Mouse (Mus musculus): ENCODE data around the gene Atg4a. TPM values are rescaled to one million over a fixed set of nuclear protein-coding genes. Genes with fewer than 3 reads are reported as not detected.
A peak's percentile ranks its signal among the peaks of the same experiment; 100 is the strongest.

Atg4a gene
- polyA plus RNA-seq (2015; fragmentation: Nextera tagmentation; extraction: Ambion mirVana) = 14.9 and 16.7 TPM in 2 replicates

GRCm38 (mm10) chrX:140956272-140956940 is at the start of gene Atg4a, which contains the start of gene Psmd10:
Atg4a (plus strand) TSS chrX:140956907.
Psmd10 (minus strand) TSS chrX:140956728.
- Histone ChIP-seq H3K4me1 (replicated peaks) (no peaks in the 10 kb centered on the region), H3K9ac (peak within 1 kb of the TSS; percentile 47), H3K4me3 (replicated peaks) (peak within 1 kb of the TSS; percentile 47), H3K36me3 (no peaks in the 10 kb centered on the region), H3K4me2 (replicated peaks) (peak within 1 kb of the TSS; percentile 60), H3K27me3 (replicated peaks) (no peaks in the 10 kb centered on the region), H3K27ac (no peak within 1 kb of the TSS), H3K9me3 (no peaks in the 10 kb centered on the region)
- ATAC-seq = peak; percentile 99
- 18% methylated on average over 23 of the region's 23 CpGs for WGBS

- no peaks in the 10 kb centered on the region for H3K9me3 ChIP-seq
- H3K27me3 ChIP-seq (replicated peaks) = no peaks in the 10 kb centered on the region
- H3K27ac ChIP-seq = no peak within 1 kb of the TSS
- 49% methylated on average over 7 of the region's 7 CpGs for WGBS
- H3K9ac ChIP-seq = no peak within 1 kb of the TSS
- no peaks in the 10 kb centered on the region for H3K36me3 ChIP-seq
- H3K4me1 ChIP-seq (replicated peaks) = no peaks in the 10 kb centered on the region
- no peak within 1 kb of the TSS for H3K4me3 ChIP-seq (replicated peaks)
- ATAC-seq = no peak
- H3K4me2 ChIP-seq (replicated peaks) = no peak within 1 kb of the TSS
Observed at GRCm38 (mm10) chrX:140907360-140907759, 49.3 kb upstream of the Atg4a start, which contains the start of gene Vsig1. Vsig1 (plus strand) TSS chrX:140907608.

GRCm38 (mm10) chrX:140921321-140921720 is 35.4 kb upstream of the Atg4a start:
- Histone ChIP-seq H3K4me3 (replicated peaks) (no peak overlapping the region), H3K27me3 (replicated peaks) (peaks cover 11% of the 10 kb centered on the region), H3K4me2 (replicated peaks) (no peak overlapping the region), H3K27ac (no peak overlapping the region), H3K36me3 (no peaks in the 10 kb centered on the region), H3K4me1 (replicated peaks) (no peaks in the 10 kb centered on the region), H3K9ac (no peak overlapping the region), H3K9me3 (no peaks in the 10 kb centered on the region)
- ATAC-seq = no peak
- WGBS = 82% methylated on average over 6 of the region's 6 CpGs

GRCm38 (mm10) chrX:140932066-140932465 is 24.6 kb upstream of the Atg4a start:
- no peak overlapping the region for H3K27ac ChIP-seq
- H3K4me1 ChIP-seq (replicated peaks) = no peaks in the 10 kb centered on the region
- no peak overlapping the region for H3K4me2 ChIP-seq (replicated peaks)
- ATAC-seq = no peak
- no peak overlapping the region for H3K9ac ChIP-seq
- WGBS = 70% methylated on average over 3 of the region's 3 CpGs
- no peaks in the 10 kb centered on the region for H3K36me3 ChIP-seq
- no peaks in the 10 kb centered on the region for H3K27me3 ChIP-seq (replicated peaks)
- H3K4me3 ChIP-seq (replicated peaks) = no peak overlapping the region
- no peaks in the 10 kb centered on the region for H3K9me3 ChIP-seq

GRCm38 (mm10) chrX:140933263-140933662 is 23.4 kb upstream of the Atg4a start:
- Histone ChIP-seq H3K4me1 (replicated peaks) (no peaks in the 10 kb centered on the region), H3K9ac (no peak overlapping the region), H3K36me3 (no peaks in the 10 kb centered on the region), H3K27ac (no peak overlapping the region), H3K27me3 (replicated peaks) (no peaks in the 10 kb centered on the region), H3K4me2 (replicated peaks) (no peak overlapping the region), H3K4me3 (replicated peaks) (no peak overlapping the region), H3K9me3 (no peaks in the 10 kb centered on the region)
- 77% methylated on average over 3 of the region's 3 CpGs for WGBS
- ATAC-seq = no peak

GRCm38 (mm10) chrX:140936271-140936670 is 20.4 kb upstream of the Atg4a start:
- Histone ChIP-seq H3K4me2 (replicated peaks) (no peak overlapping the region), H3K4me1 (replicated peaks) (no peaks in the 10 kb centered on the region), H3K9ac (no peak overlapping the region), H3K27me3 (replicated peaks) (no peaks in the 10 kb centered on the region), H3K4me3 (replicated peaks) (no peak overlapping the region), H3K9me3 (no peaks in the 10 kb centered on the region), H3K36me3 (no peaks in the 10 kb centered on the region), H3K27ac (no peak overlapping the region)
- WGBS = 62% methylated on average over 5 of the region's 5 CpGs
- no peak for ATAC-seq

GRCm38 (mm10) chrX:140953618-140954017 is 3.1 kb upstream of the Atg4a start:
- Histone ChIP-seq H3K9ac (no peak overlapping the region), H3K36me3 (no peaks in the 10 kb centered on the region), H3K4me3 (replicated peaks) (no peak overlapping the region), H3K4me1 (replicated peaks) (no peaks in the 10 kb centered on the region), H3K9me3 (no peaks in the 10 kb centered on the region), H3K27me3 (replicated peaks) (no peaks in the 10 kb centered on the region), H3K4me2 (replicated peaks) (no peak overlapping the region), H3K27ac (no peak overlapping the region)
- WGBS = 84% methylated on average over 4 of the region's 4 CpGs
- no peak for ATAC-seq

GRCm38 (mm10) chrX:140956959-140957358 is 252 bp downstream of the Atg4a start:
- Histone ChIP-seq H3K27me3 (replicated peaks) (no peaks in the 10 kb centered on the region), H3K9me3 (no peaks in the 10 kb centered on the region), H3K27ac (no peak overlapping the region), H3K4me1 (replicated peaks) (no peaks in the 10 kb centered on the region), H3K4me2 (replicated peaks) (peak overlapping the region; percentile 60), H3K4me3 (replicated peaks) (peak overlapping the region; percentile 47), H3K9ac (no peak overlapping the region), H3K36me3 (no peaks in the 10 kb centered on the region)
- no peak for ATAC-seq
- WGBS = 28% methylated on average over 5 of the region's 5 CpGs

- H3K4me2 ChIP-seq (replicated peaks) = no peak overlapping the region
- no peak overlapping the region for H3K27ac ChIP-seq
- no peaks in the 10 kb centered on the region for H3K36me3 ChIP-seq
- no peaks in the 10 kb centered on the region for H3K4me1 ChIP-seq (replicated peaks)
- no peak overlapping the region for H3K9ac ChIP-seq
- WGBS = 97% methylated on average over 1 of the region's 1 CpGs
- H3K9me3 ChIP-seq = no peaks in the 10 kb centered on the region
- no peak for ATAC-seq
- no peak overlapping the region for H3K4me3 ChIP-seq (replicated peaks)
- H3K27me3 ChIP-seq (replicated peaks) = no peaks in the 10 kb centered on the region
Observed at GRCm38 (mm10) chrX:140978943-140979342, 22.2 kb downstream of the Atg4a start.

GRCm38 (mm10) chrX:140979546-140979945 is 22.8 kb downstream of the Atg4a start:
- H3K4me3 ChIP-seq (replicated peaks) = no peak overlapping the region
- no peaks in the 10 kb centered on the region for H3K4me1 ChIP-seq (replicated peaks)
- H3K36me3 ChIP-seq = no peaks in the 10 kb centered on the region
- no peak for ATAC-seq
- H3K9me3 ChIP-seq = no peaks in the 10 kb centered on the region
- H3K27ac ChIP-seq = no peak overlapping the region
- 71% methylated on average over 2 of the region's 2 CpGs for WGBS
- H3K9ac ChIP-seq = no peak overlapping the region
- H3K27me3 ChIP-seq (replicated peaks) = no peaks in the 10 kb centered on the region
- H3K4me2 ChIP-seq (replicated peaks) = no peak overlapping the region

- WGBS = 66% methylated on average over 4 of the region's 4 CpGs
Observed at GRCm38 (mm10) chrX:140980163-140980562, 23.5 kb downstream of the Atg4a start.

GRCm38 (mm10) chrX:140983206-140983960 is 26.7 kb downstream of the Atg4a start:
- H3K4me2 ChIP-seq (replicated peaks) = no peak overlapping the region
- H3K4me3 ChIP-seq (replicated peaks) = no peak overlapping the region
- H3K27ac ChIP-seq = no peak overlapping the region
- 52% methylated on average over 6 of the region's 6 CpGs for WGBS
- H3K36me3 ChIP-seq = no peaks in the 10 kb centered on the region
- H3K27me3 ChIP-seq (replicated peaks) = no peaks in the 10 kb centered on the region
- no peaks in the 10 kb centered on the region for H3K9me3 ChIP-seq
- no peaks in the 10 kb centered on the region for H3K4me1 ChIP-seq (replicated peaks)
- no peak for ATAC-seq
- H3K9ac ChIP-seq = no peak overlapping the region

More at GRCm38 (mm10) chrX:140980163-140980562, 23.5 kb downstream of the Atg4a start:
- Histone ChIP-seq H3K4me2 (replicated peaks) (no peak overlapping the region), H3K4me1 (replicated peaks) (no peaks in the 10 kb centered on the region), H3K27me3 (replicated peaks) (no peaks in the 10 kb centered on the region), H3K36me3 (no peaks in the 10 kb centered on the region), H3K9me3 (no peaks in the 10 kb centered on the region), H3K27ac (no peak overlapping the region), H3K4me3 (replicated peaks) (no peak overlapping the region), H3K9ac (no peak overlapping the region)
- no peak for ATAC-seq
